Mouse (Mus musculus) granulocyte monocyte progenitor cell, adult 5-6 weeks (primary cell): ENCODE data around the gene Mxi1. TPM values are rescaled to one million over a fixed set of nuclear protein-coding genes. Genes with fewer than 3 reads are reported as not detected.

Experiments
- ATAC-seq: replicated peaks from 2 replicates; pipeline ENCODE4 v1.8.0; 2016; ENCODE audit warnings: mild to moderate bottlenecking, moderate TSS enrichment, inconsistent platforms; ENCODE audit not compliant: poor library complexity, severe bottlenecking
- total RNA-seq, 2 experiments: library from RNA; stranded (forward) in 1 of 2; stranded (reverse) in 1 of 2; fragments of 200-712, 200-1000 nt in 1 of 2; fragments of >200 nt in 1 of 2; fragmentation: Nextera tagmentation in 1 of 2; gene quantifications; 2 replicates each; pipeline ENCODE4 v1.2.3; 2014 to 2017

Gene Mxi1
- total RNA-seq, 2 experiments from 2014 or later, result 28.2 to 54.9 TPM

GRCm38 (mm10) chr19:53299156-53299828 is 11.0 kb upstream of the Mxi1 start:
- ATAC-seq, result no peak

GRCm38 (mm10) chr19:53299829-53300181 is 10.5 kb upstream of the Mxi1 start:
- no peak for ATAC-seq

DNA sequence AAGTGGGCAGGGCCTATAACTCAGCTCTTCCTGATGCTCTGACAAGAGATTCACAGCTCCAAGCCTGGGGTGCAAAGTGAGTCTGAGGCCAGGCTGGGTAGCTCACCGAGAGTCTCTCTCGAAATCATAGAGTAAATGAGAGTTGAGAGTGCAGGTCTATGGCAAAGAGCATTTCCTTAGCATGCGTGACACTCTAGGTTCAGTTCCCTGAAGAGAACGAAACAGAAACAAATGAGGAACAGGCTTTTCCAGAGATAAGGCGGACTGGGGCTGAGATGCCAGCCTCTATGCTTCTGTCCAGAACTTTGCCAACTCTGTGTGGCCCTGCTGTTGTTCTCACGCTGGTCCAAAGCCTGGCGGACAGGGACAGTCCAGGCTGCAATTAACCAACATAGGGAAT is 6.9 kb upstream of the Mxi1 start:
- ATAC-seq, result peak; percentile 95

DNA sequence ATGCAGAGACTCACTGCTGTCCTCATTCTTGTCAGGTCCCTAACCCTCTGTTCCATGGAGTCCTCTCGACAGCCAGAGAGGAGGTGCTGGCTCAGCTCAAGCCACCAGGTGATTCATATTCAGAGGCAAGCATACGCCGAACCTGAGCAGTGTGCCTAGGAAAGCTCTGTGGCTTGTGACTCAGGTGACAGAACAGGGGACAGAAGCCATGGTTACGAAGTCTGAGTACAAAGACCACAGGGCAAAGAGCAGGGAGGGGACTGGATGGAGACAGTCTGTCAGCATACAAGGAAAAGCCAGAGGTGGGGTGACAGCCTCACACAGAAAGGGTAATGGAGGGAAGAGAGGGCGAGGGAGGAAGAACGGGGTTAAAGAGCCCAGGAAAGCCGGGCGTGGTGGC is 4.7 kb upstream of the Mxi1 start:
- no peak for ATAC-seq

DNA sequence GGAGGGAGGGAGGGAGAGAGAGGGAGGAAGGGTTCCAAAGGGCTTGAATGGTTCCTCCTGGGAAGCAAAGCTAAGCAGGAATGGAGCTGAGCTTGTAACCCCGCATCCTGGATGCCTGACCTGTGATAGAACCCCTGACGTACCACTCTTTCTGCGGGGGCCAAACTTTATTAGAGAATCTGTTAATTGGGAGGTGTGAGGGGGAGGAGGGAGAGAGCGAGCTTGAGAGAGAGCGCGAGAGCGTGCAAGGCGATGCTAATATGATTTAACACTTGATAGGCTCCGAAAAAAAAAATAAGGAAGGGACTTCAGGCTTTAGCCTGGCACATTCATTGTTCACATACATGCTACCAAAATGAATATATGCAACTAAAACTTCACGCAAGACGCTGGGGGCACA is 3.6 kb upstream of the Mxi1 start:
- ATAC-seq, result no peak

GRCm38 (mm10) chr19:53307219-53307618 is 3.1 kb upstream of the Mxi1 start:
- no peak for ATAC-seq

- no peak for ATAC-seq
These were observed 687 bp upstream of the Mxi1 start for GRCm38 (mm10) chr19:53309631-53310030.

DNA sequence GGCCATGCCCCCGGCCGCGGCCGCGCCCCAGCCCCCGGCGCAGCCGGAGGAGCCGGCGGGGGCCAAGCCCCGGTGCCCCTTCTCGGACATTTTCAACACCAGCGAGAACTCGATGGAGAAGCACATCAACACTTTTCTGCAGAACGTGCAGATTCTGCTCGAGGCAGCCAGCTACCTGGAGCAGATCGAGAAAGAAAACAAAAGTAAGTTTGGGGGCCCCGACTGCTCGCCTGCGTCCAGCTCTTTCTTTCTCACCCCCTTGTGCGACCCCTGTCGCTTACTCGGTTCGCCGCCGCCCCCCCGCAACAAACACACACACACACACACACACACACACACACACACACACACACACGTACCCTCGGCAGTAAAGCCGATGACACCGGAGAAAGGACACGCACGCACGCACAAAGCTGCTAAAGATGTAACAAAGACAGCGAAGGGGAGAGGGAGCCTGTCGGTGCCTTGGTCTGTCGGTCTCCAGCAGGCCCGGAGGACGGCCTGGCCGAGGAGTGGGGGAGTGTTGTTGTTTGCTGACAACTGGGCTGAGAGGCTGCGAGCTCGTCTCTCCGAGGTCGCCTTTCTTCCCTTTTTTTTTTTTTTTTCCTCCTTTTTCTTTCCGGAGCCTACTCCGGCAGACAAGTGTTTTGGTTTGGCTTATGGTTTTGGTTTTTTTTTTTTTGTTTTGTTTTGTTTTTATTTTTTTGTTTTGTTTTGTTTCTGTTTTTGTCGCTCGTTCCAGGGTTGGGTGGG is 629 bp downstream of the Mxi1 start:
- ATAC-seq, result no peak

DNA sequence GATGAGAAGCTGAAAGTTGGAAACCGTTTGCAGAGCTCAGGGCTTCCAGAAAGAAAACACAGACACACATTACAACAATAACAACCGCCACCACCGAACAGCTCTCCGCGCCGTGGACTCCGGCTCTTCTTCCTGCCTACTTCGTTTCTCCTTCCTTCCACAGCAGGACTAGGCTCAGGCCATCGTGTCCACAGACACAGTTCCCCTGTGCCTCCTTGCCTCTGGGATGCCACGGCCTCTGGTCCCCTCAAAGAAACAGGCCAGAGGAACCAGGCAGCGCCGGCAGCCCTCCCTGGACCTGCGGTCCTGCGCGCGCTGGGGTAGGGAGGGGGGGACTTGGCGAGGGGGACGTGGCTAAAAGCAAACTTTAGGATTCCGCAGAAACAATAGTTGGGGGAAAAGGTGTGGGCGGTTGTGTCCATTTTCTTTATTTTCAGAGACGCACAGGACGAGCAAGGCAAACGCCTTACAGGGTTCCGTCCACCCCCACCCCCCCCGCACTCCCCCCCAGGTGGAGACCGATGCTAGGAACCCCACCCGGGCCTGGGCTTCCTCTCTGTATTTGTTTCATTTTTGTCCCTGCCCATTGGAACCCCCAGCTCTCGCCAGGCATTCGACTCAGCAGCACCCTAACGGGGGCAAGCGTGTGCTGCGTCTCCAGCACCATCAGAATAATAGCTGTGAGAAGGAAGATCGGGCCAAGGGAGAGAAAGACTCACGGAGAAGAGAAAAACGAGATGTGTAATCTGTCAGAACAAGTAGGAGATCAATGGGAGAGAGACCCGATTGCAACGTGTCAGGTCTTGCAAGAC is 1.4 kb downstream of the Mxi1 start:
- ATAC-seq, result 0 out of 2 replicates have a peak, but pooled peaks have one; percentile 3

DNA sequence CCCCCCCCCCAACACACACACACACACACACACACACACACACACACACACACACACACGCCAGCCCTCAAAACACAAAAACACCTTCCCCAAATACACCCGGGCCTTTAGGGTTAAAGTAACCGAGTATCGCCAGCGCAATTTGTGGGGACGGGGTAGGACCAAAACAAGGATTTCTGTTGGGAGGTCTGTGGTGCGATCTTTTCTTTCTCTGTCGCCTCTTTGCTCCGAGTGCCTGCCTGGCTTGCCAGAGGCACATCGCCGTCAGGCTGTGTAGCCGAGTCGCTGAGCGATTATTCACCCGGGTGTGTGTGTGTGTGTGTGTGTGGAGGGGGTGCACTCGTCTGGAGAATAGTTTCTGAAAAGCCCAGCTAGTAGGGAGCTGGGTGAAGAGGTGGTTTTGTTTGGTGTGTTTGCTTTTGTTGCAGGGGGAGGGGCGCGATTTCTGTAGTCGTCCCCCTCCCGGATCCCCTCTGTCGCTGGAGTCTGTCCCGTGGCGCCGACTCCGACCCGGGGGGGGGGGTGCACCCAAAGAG is 2.1 kb downstream of the Mxi1 start:
- no peak for ATAC-seq

GRCm38 (mm10) chr19:53312951-53313683 is 2.8 kb downstream of the Mxi1 start:
- peak; percentile 33 for ATAC-seq

- ATAC-seq, result peak; percentile 57
These were observed 3.5 kb downstream of the Mxi1 start for GRCm38 (mm10) chr19:53313684-53314443.

DNA sequence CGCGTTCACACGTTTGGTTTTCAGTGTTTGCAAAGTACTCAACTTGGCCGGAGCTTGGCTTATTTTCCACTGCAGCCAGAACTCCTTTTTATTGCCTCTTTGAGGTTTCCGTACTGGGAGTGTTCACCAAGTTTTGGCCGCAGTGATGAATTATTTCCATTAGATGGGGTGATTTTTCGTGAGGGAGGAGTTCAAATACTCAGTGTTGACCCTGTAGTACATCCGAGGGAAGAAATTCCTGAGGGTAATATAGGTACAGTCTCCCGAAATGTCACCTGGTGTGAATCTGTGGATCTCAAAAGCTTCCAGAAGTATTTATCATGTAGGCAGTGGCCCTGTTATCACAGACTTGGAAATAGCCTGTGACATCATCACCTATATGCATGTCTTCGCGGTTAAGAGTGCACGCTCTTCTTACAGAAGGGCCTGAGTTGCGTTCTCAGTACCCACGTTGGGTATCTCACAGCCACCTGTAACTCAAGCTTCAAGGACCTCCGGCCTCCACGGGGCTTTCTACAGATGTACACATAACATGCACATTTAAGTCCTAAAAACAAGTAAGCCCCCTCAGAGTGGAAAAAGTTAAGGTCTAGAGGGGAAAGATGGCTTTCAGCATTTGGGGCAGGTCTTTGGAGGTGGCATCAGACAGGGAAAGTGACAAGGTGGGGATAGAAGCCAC is 4.4 kb downstream of the Mxi1 start:
- ATAC-seq, result no peak

DNA sequence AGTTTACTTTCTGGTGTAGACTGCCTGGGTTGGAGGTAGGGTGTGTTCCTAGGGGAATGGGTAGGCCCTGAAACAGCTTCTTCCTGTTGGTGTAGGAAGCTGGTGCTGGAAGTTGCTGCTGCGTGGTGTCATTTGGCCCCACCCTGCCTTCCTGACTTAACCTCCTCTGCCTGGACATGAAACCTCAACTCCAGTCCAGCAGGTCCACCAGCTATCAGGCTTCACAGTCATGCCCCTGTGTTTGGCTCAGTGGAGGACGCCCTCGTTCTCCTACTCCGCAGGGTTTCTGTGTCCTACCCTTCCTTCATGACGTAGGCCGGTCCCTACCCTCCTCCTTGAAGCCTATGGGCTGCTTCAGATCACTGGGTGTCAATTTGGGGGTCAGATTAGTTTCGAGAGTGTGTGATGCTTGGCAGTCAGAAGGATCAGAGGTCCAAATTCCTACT is 4.9 kb downstream of the Mxi1 start:
- ATAC-seq, result no peak

- ATAC-seq, result no peak
These were observed 5.8 kb downstream of the Mxi1 start for GRCm38 (mm10) chr19:53316105-53316504.

DNA sequence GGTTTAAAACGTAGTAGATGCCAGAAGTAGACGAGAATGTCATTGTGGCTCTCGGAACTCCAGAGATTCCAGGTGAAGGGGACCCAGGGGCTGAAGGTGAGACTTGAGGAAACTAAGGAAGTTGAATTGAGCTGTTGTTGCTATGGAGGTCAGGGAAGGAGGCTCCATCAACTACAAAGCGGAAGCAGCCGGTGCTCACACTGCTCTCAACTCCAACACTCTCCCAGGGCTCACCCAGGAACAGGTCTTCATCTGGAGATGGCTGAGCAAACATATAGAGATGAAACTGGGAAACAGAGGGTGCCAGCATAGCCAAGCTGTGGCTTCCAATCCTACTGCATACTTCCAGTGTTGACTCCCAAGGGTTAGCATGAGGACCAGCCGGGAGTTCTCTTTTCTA is 6.6 kb downstream of the Mxi1 start:
- ATAC-seq, result no peak

- peak; percentile 45 for ATAC-seq
These were observed 8.1 kb downstream of the Mxi1 start for GRCm38 (mm10) chr19:53318143-53319132.
